Mouse (Mus musculus): ENCODE measurements around the gene Shc2. TPM values are rescaled to one million over a fixed set of nuclear protein-coding genes. Genes with fewer than 3 reads are reported as not detected.

Gene Shc2
- polyA plus RNA-seq, 1 experiment from 2014 or later = 0.04 TPM

- TF ChIP-seq CTCF (IDR thresholded peaks at IDR 0.05) = no peak
- in situ Hi-C loops (cut with MboI; ENCODE audit: low pct_unique_long_range_greater_than_20kb) = no loop called here
- ATAC-seq = peak; percentile 69
- ChIA-PET CTCF (no interaction called here), POLR2A (interaction anchor here (0.7 to 1.8 kb wide), 3 partner anchors 12 to 23 kb away, joined by 3 to 9 read pairs (median 4); partner anchors contain the start of genes Bsg and Tpgs1)
- peak; percentile 93 for DNase-seq (ENCODE audit: low read depth, low spot score)
- no peaks in the 10 kb centered on the region for H3K27me3 ChIP-seq
These were observed 44.0 kb upstream of the Shc2 start, which contains the start of gene Cdc34 for GRCm38 (mm10) chr10:79681591-79682245. Gene Cdc34 (plus strand): TSS chr10:79682195.

DNA sequence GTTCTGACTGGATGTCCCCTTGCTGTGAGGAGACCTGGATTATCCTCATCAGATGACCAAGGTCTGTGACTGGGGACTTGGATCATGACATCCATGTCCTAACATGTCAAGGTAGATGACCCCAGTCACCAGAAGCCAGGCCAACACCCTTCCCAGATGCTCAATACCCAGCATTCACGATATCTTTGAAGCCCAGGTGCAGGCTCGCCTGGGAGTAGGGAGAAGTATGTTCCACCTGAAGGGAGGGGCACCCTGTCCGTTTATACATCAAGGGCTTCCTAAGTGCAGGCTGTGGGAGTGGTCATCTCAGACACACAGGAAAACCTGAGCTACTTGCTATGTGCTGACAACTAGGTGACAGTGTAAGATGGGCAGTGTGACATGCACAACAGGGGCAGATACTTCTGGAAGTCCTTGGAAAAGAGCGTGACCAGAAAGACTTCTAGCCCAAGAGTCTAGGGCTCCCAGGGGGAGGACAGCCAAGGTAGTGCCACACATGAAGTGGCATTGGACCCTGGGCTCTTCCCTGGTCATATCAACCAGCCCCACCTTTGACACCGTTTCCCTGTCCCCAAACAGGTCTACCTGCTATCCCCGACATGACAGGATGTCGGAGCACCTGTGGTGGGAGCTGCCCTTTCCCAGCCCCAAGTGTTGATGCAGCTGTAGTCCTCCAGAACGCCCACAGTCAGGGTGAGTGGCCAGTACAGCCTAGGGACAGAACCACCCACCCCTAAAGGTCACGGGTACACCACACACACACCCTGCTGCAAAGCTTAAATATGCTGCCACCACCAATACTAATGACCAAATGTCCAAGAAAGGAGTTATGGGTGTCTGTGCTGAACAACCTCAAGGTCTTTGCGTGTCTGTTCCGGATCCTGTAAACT lies 43.1 kb upstream of the Shc2 start:
- TF ChIP-seq CTCF (IDR thresholded peaks at IDR 0.05) = no peak
- ChIA-PET POLR2A (interaction anchor here (1.8 kb wide), 1 partner anchor 11 kb away, joined by 9 read pairs; the partner anchor contains the start of gene Tpgs1), CTCF (no interaction called here)
- no peaks in the 10 kb centered on the region for H3K27me3 ChIP-seq
- in situ Hi-C loops (cut with MboI; ENCODE audit: low pct_unique_long_range_greater_than_20kb) = no loop called here
- ATAC-seq = no peak
- no peak for DNase-seq (ENCODE audit: low read depth, low spot score)

DNA sequence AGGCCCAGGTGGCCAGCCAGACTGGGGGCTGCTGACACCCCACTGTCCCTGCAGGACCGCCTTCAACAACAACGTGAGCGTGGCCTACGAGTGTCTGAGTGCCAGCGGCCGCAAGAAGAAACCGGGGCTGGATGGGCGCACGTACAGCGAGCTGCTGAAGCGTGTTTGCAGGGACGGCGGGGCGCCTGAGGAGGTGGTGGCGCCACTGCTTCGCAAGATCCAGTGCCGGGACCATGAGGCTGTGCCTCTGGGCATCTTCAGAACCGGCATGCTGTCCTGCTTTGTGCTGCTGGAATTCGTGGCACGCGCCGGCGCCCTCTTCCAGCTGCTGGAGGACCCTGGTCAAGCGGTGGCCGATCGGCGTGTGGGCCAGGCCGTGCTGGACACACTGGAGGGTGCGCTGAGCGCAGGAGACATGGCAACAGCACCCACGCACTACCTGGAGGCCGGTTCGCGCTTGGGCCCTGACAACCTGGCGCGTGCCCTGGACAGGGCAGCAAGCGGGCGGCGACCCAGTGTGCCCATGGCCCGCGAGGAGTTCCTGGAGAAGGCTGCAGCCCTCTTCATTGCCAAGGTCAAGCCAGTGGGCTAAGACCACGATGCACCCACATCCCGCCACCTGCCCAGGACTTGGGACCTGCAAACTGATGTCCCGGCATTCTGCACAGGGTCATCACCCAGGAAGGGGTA lies 37.8 kb upstream of the Shc2 start:
- ATAC-seq (no peak), DNase-seq (ENCODE audit: low read depth, low spot score) (no peak)
- ChIA-PET CTCF (no interaction called here), POLR2A (no interaction called here)
- H3K27me3 ChIP-seq = no peaks in the 10 kb centered on the region
- no peak for TF ChIP-seq CTCF (IDR thresholded peaks at IDR 0.05)
- in situ Hi-C loops (cut with MboI; ENCODE audit: low pct_unique_long_range_greater_than_20kb) = loop anchor here (10.0 kb wide), 1 partner anchor 1101 kb away; the partner anchor contains the start of gene Ilvbl

GRCm38 (mm10) chr10:79673054-79673453 lies 35.3 kb upstream of the Shc2 start:
- CTCF ChIA-PET = no interaction called here
- in situ Hi-C loops (cut with MboI; ENCODE audit: low pct_unique_long_range_greater_than_20kb) = loop anchor here (10.0 kb wide), 1 partner anchor 1098 kb away; the partner anchor contains the start of gene Ilvbl

GRCm38 (mm10) chr10:79672088-79672455 lies 34.4 kb upstream of the Shc2 start:
- POLR2A ChIA-PET = no interaction called here
- DNase-seq (ENCODE audit: low read depth, low spot score) (no peak), ATAC-seq (no peak)
- in situ Hi-C loops (cut with MboI; ENCODE audit: low pct_unique_long_range_greater_than_20kb) = loop anchor here (10.0 kb wide), 1 partner anchor 1097 kb away; the partner anchor contains the start of gene Ilvbl
- no peak for TF ChIP-seq CTCF (IDR thresholded peaks at IDR 0.05)
- CTCF ChIA-PET = no interaction called here
- H3K27me3 ChIP-seq = no peaks in the 10 kb centered on the region

More at GRCm38 (mm10) chr10:79673054-79673453, 35.3 kb upstream of the Shc2 start:
- TF ChIP-seq CTCF (IDR thresholded peaks at IDR 0.05) = no peak
- no peaks in the 10 kb centered on the region for H3K27me3 ChIP-seq
- DNase-seq (ENCODE audit: low read depth, low spot score) (no peak), ATAC-seq (no peak)
- POLR2A ChIA-PET = no interaction called here

DNA sequence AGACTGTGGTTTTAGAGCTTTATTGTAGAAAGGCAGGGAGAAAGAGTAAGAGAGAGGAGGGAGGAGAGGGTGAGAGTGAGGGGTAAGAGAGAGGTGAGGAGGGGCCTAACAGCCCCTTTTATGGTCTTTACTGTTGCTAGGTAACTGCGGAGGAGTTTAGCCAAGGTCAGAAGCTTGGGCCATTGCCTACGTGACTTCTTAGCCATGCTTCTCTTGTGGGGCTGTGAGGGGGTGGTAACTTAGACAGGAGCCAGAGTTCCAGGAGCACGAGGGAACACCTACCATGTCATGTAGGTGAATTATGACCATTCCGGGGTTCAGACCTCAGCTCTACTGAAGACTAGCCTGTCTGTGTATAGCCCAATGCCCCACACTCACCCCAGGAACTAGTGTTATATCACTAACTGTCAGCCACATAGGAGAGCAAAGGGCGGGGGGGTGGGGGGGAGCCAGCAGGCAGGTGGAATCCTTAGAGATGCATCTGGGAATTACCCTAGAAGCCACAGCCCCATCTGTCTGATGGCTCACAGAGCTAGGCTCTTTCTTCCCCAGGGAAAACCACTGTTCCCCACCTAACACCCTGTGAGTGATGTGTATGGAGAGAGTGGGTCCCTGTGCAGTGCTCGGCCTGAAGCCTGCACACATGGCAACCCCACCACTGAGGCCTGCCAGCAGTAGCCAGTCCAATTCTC lies 33.8 kb upstream of the Shc2 start:
- ChIA-PET POLR2A (interaction anchor here (1.4 kb wide), 1 partner anchor 12 kb away, joined by 6 read pairs; no protein-coding TSS in a partner anchor), CTCF (no interaction called here)
- ATAC-seq (no peak), DNase-seq (ENCODE audit: low read depth, low spot score) (no peak)
- H3K27me3 ChIP-seq = no peaks in the 10 kb centered on the region
- in situ Hi-C loops (cut with MboI; ENCODE audit: low pct_unique_long_range_greater_than_20kb) = loop anchor here (10.0 kb wide), 1 partner anchor 1097 kb away; the partner anchor contains the start of gene Ilvbl
- no peak for TF ChIP-seq CTCF (IDR thresholded peaks at IDR 0.05)

GRCm38 (mm10) chr10:79670071-79670888 lies 32.6 kb upstream of the Shc2 start:
- in situ Hi-C loops (cut with MboI; ENCODE audit: low pct_unique_long_range_greater_than_20kb) = loop anchor here (10.0 kb wide), 1 partner anchor 1095 kb away; the partner anchor contains the start of gene Ilvbl
- H3K27me3 ChIP-seq = no peaks in the 10 kb centered on the region
- DNase-seq (ENCODE audit: low read depth, low spot score) (no peak), ATAC-seq (no peak)
- no peak for TF ChIP-seq CTCF (IDR thresholded peaks at IDR 0.05)
- CTCF ChIA-PET = interaction anchor here (1.2 to 1.4 kb wide), 2 partner anchors 7 to 14 kb away, joined by 4 to 7 read pairs; no protein-coding TSS in a partner anchor
- POLR2A ChIA-PET = interaction anchor here (1.4 to 2.2 kb wide), 2 partner anchors 11 to 13 kb away, joined by 6 to 9 read pairs; partner anchors contain the start of gene Cdc34

DNA sequence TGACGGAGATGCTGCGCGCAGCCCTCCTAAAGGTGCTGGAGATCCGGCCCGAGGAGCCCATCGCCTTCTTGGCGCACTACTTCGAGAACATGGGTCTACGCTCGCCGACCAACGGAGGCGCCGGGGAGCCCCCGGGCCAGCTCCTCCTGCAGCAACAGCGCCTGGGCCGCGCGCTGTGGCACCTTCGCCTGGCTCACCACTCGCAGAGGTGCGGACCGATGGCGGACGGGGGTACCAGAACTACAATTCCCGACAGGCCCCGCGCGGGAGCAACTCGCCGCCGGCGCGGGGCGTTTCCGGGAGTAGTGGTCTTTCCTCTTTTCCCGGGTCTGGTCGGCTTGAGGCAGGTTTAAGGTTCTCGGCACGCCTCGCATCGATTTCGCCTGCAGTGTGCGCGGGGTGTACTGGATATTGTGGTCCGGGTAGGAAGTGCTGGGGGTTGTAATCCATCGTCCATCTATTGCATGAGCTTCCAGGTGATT lies 31.9 kb upstream of the Shc2 start:
- in situ Hi-C loops (cut with MboI; ENCODE audit: low pct_unique_long_range_greater_than_20kb) = loop anchor here (10.0 kb wide), 1 partner anchor 1095 kb away; the partner anchor contains the start of gene Ilvbl
- DNase-seq (ENCODE audit: low read depth, low spot score) = no peak
- peak; percentile 51 for ATAC-seq
- CTCF ChIA-PET = interaction anchor here (0.9 to 2.1 kb wide), 4 partner anchors 8 to 86 kb away, joined by 3 to 7 read pairs (median 5); no protein-coding TSS in a partner anchor
- no peaks in the 10 kb centered on the region for H3K27me3 ChIP-seq
- POLR2A ChIA-PET = interaction anchor here (1.4 to 2.2 kb wide), 2 partner anchors 12 to 14 kb away, joined by 6 to 9 read pairs; partner anchors contain the start of gene Cdc34
- TF ChIP-seq CTCF (IDR thresholded peaks at IDR 0.05) = no peak

Data from Patski (cell line).